In the genomic region with DNA sequence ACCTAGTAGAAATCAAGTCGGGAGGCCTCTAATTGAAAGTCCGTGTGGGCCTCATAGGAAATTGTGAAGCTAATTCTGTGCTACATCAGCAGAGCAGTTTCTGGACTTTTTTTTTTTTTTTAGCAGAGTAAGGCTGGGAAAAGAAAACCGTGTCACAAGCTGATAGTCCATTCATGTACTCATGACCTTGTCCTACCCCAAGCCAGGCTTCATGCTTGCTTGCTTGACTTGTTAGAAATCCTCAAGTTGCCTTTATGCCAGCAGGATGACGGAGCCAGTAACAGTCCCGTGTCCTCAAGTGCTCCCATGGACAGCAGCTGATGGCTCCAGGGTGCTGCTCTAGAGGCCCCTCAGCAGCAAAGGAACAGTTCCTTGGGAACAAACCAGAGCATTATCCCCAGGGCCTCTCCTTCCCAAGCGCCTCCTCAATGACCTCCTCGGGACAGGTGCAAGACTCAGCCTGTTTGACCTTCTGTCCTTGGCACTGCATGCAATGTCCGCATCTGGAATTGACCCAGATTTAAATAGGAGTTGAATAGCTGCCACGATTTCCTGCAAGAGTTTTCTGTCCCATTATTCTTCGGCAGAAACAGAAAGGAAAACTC, we compare ENCODE assay signal across 9 mouse cellular contexts.
DNase-seq lines count a peak whose midpoint lies in the region; ATAC-seq and TF ChIP-seq lines count a peak whose summit lies in the region.
"Had no signal": no experiment of that assay in that cellular context is flagged by ENCODE, and none has a peak within 500 bp of the region (broad histone marks: within the 10 kb centered on the region; RNA-seq: fewer than 3 reads in every experiment).

No protein-coding gene starts in this region.

- TF ChIP-seq POLR2A in cortical plate, adult 2 months (IDR thresholded peaks at IDR 0.05; ENCODE audit: extremely low read depth, insufficient read depth, low read length): no peak

- H3K4me3 ChIP-seq in hindbrain, embryonic 10.5 days: no peak overlapping the region
- H3K4me3 ChIP-seq in hindbrain, embryonic 12.5 days: no peak overlapping the region
- no peak overlapping the region for H3K4me3 ChIP-seq in cortical plate, adult 2 months (ENCODE audit: insufficient read depth, low read length)
- H3K4me3 ChIP-seq in lung, embryonic 14.5 days (ENCODE audit: low read depth, low read length): no peak overlapping the region
- H3K4me3 ChIP-seq: embryonic facial prominence, embryonic 12.5 days had no signal

- H3K9ac ChIP-seq in hindbrain, embryonic 12.5 days: no peak overlapping the region
- H3K9ac ChIP-seq in lung, embryonic 14.5 days: no peak overlapping the region
- H3K9ac ChIP-seq: embryonic facial prominence, embryonic 12.5 days had no signal

- TF ChIP-seq CTCF in cortical plate, adult 2 months (IDR thresholded peaks at IDR 0.05; ENCODE audit: extremely low read depth, insufficient read depth, low read length): no peak
- no peak for TF ChIP-seq CTCF in lung, embryonic 14.5 days (IDR thresholded peaks at IDR 0.05; ENCODE audit: low read depth)

- DNase-seq in hindbrain, embryonic 10.5 days (ENCODE audit: low spot score): no peak
- peak; percentile 30 for DNase-seq in ZHBTc4 (ENCODE audit: low read depth, low spot score)
- DNase-seq in heart, postnatal 25 days (ENCODE audit: low spot score): peak; percentile 72
- peak; percentile 22 for DNase-seq in lung, embryonic 14.5 days
- peak; percentile 52 for DNase-seq in testis, postnatal 10 days (ENCODE audit: low spot score)
- DNase-seq in thymus, adult 18-20 months: no peak

- H3K36me3 ChIP-seq in hindbrain, embryonic 10.5 days: no peaks in the 10 kb centered on the region
- no peaks in the 10 kb centered on the region for H3K36me3 ChIP-seq in hindbrain, embryonic 12.5 days
- H3K36me3 ChIP-seq in lung, embryonic 14.5 days (ENCODE audit: insufficient read depth): no peaks in the 10 kb centered on the region
- H3K36me3 ChIP-seq: embryonic facial prominence, embryonic 12.5 days had no signal

- H3K4me2 ChIP-seq in hindbrain, embryonic 12.5 days (replicated peaks): no peak overlapping the region
- no peak overlapping the region for H3K4me2 ChIP-seq in lung, embryonic 14.5 days
- H3K4me2 ChIP-seq: embryonic facial prominence, embryonic 12.5 days had no signal

- intact Hi-C loops in heart, postnatal 25 days (cut with DNase I): loop anchor here (5.0 kb wide), 4 partner anchors 38 to 113 kb away; no protein-coding TSS in a partner anchor

- no peaks in the 10 kb centered on the region for H3K9me3 ChIP-seq in hindbrain, embryonic 10.5 days
- no peaks in the 10 kb centered on the region for H3K9me3 ChIP-seq in hindbrain, embryonic 12.5 days (replicated peaks)
- H3K9me3 ChIP-seq in lung, embryonic 14.5 days (ENCODE audit: low read depth, low read length): no peaks in the 10 kb centered on the region
- H3K9me3 ChIP-seq: embryonic facial prominence, embryonic 12.5 days had no signal

- no peaks in the 10 kb centered on the region for H3K27me3 ChIP-seq in hindbrain, embryonic 10.5 days (ENCODE audit: insufficient read depth, poor library complexity, severe bottlenecking)
- no peaks in the 10 kb centered on the region for H3K27me3 ChIP-seq in hindbrain, embryonic 12.5 days
- no peaks in the 10 kb centered on the region for H3K27me3 ChIP-seq in lung, embryonic 14.5 days (ENCODE audit: insufficient read depth, low read length)
- H3K27me3 ChIP-seq: embryonic facial prominence, embryonic 12.5 days had no signal

- H3K27ac ChIP-seq in hindbrain, embryonic 10.5 days: peak overlapping the region; percentile 82
- H3K27ac ChIP-seq in hindbrain, embryonic 12.5 days: no peak overlapping the region
- peak overlapping the region; percentile 17 for H3K27ac ChIP-seq in cortical plate, adult 2 months (ENCODE audit: insufficient read depth, low read length)
- no peak overlapping the region for H3K27ac ChIP-seq in lung, embryonic 14.5 days (ENCODE audit: low read depth)
- H3K27ac ChIP-seq: embryonic facial prominence, embryonic 12.5 days had no signal

- ATAC-seq in hindbrain, embryonic 12.5 days (ENCODE audit: low FRiP score): no peak
- no peak for ATAC-seq in lung, embryonic 14.5 days (ENCODE audit: insufficient read depth)

- peaks cover 34% of the 10 kb centered on the region for H3K4me1 ChIP-seq in hindbrain, embryonic 10.5 days (replicated peaks)
- H3K4me1 ChIP-seq in hindbrain, embryonic 12.5 days: peaks cover 22% of the 10 kb centered on the region
- H3K4me1 ChIP-seq in cortical plate, adult 2 months (ENCODE audit: control insufficient read depth, insufficient read depth, low read length): peaks cover 11% of the 10 kb centered on the region
- peaks cover 10% of the 10 kb centered on the region; the same call in 1 of the 2 replicates for H3K4me1 ChIP-seq in lung, embryonic 14.5 days (ENCODE audit: insufficient read depth)

- WGBS in hindbrain, embryonic 10.5 days: 72% methylated on average over 10 of the region's 10 CpGs
- 65% methylated on average over 10 of the region's 10 CpGs for WGBS in hindbrain, embryonic 12.5 days
- WGBS in lung, embryonic 14.5 days: 57% methylated on average over 10 of the region's 10 CpGs

Comparison
In these comparisons a context has a peak if more than half of its experiments do, and no peak if none do; other contexts are left out.
1. H3K27ac ChIP-seq: peak in hindbrain, embryonic 10.5 days (single experiment) and cortical plate, adult 2 months (single experiment); none in hindbrain, embryonic 12.5 days (single experiment) and lung, embryonic 14.5 days (single experiment).
2. DNase-seq: peak in ZHBTc4 (single experiment), heart, postnatal 25 days (single experiment), lung, embryonic 14.5 days (single experiment) and testis, postnatal 10 days (single experiment); none in hindbrain, embryonic 10.5 days (single experiment) and thymus, adult 18-20 months (0 of 2).